Mouse (Mus musculus) gastrocnemius, postnatal 36 days (tissue): Measurements from ENCODE around the gene Pla2g3. TPM values are rescaled to one million over a fixed set of nuclear protein-coding genes. Genes with fewer than 3 reads are reported as not detected.

Experiments used
- DNase-seq, 2 experiments: peaks; one replicate each; pipeline ENCODE4 v3.0.0; 2022
- intact Hi-C: fragments of 180-260 bp; cut with DNase I; formaldehyde crosslinking; loops from one replicate; pipeline ENCODE4 v1.15.1; 2025
- long read RNA-seq, 2 experiments: library from polyadenylated mRNA; stranded (forward); transcript quantifications; one replicate each; pipeline ENCODE4 v2.0.0; 2021
- total RNA-seq, 2 experiments: library from RNA; stranded (reverse); gene quantifications; 2 replicates each; pipeline ENCODE4 v1.2.3; 2021

Gene Pla2g3
- total RNA-seq: under 1 TPM in 1 of 2 experiments, not detected in 1; 0.10 TPM
- long read RNA-seq, experiment 1: 0 reads
- long read RNA-seq, experiment 2, partial matches to known transcripts: 0 of 3 reads
- long read RNA-seq, experiment 2, other reads (novel, unspliced or antisense): 3 of 3 reads

GRCm38 (mm10) chr11:3487952-3488570 is at the start of gene Pla2g3:
Pla2g3 (plus strand) TSS chr11:3488284.
- intact Hi-C loops: no loop called here
- DNase-seq: no peak

- intact Hi-C loops: no loop called here
- no peak for DNase-seq
These were observed 46.2 kb upstream of the Pla2g3 start for GRCm38 (mm10) chr11:3441696-3442443.

GRCm38 (mm10) chr11:3442677-3443076 is 45.4 kb upstream of the Pla2g3 start:
- no peak for DNase-seq
- intact Hi-C loops: no loop called here

- intact Hi-C loops: no loop called here
- no peak for DNase-seq
These were observed 45.0 kb upstream of the Pla2g3 start for GRCm38 (mm10) chr11:3443091-3443490.

- DNase-seq: no peak
- intact Hi-C loops: no loop called here
These were observed 43.2 kb upstream of the Pla2g3 start for GRCm38 (mm10) chr11:3444875-3445274.

GRCm38 (mm10) chr11:3451701-3452163 is 36.4 kb upstream of the Pla2g3 start:
- peak in 1 of 2 experiments; percentile 45 for DNase-seq
- intact Hi-C loops: no loop called here

- intact Hi-C loops: no loop called here
- peak; percentile 77 to 91 for DNase-seq
These were observed 35.9 kb upstream of the Pla2g3 start, which contains the start of gene Rnf185 for GRCm38 (mm10) chr11:3452167-3452639. Rnf185 (minus strand) TSS chr11:3452363.

- intact Hi-C loops: no loop called here
- DNase-seq: no peak
These were observed 35.3 kb upstream of the Pla2g3 start for GRCm38 (mm10) chr11:3452769-3453168.

GRCm38 (mm10) chr11:3453467-3453866 is 34.6 kb upstream of the Pla2g3 start:
- DNase-seq: no peak
- intact Hi-C loops: no loop called here

- intact Hi-C loops: no loop called here
These were observed 33.6 kb upstream of the Pla2g3 start for GRCm38 (mm10) chr11:3454506-3454905.

GRCm38 (mm10) chr11:3456354-3456753 is 31.7 kb upstream of the Pla2g3 start:
- intact Hi-C loops: no loop called here
- peak in 1 of 2 experiments; percentile 51 for DNase-seq

More at GRCm38 (mm10) chr11:3454506-3454905, 33.6 kb upstream of the Pla2g3 start:
- DNase-seq: no peak

- DNase-seq: no peak
- intact Hi-C loops: no loop called here
These were observed 29.5 kb upstream of the Pla2g3 start for GRCm38 (mm10) chr11:3458428-3459104.

GRCm38 (mm10) chr11:3459105-3459468 is 29.0 kb upstream of the Pla2g3 start:
- intact Hi-C loops: no loop called here
- DNase-seq: no peak

GRCm38 (mm10) chr11:3462846-3463245 is 25.2 kb upstream of the Pla2g3 start:
- intact Hi-C loops: no loop called here

GRCm38 (mm10) chr11:3471448-3471850 is 16.6 kb upstream of the Pla2g3 start:
- intact Hi-C loops: loop anchor here (2.0 to 10.0 kb wide), 4 partner anchors 61 to 313 kb away; no protein-coding TSS in a partner anchor
- DNase-seq: no peak

More at GRCm38 (mm10) chr11:3462846-3463245, 25.2 kb upstream of the Pla2g3 start:
- no peak for DNase-seq

- DNase-seq: peak; percentile 72 to 82
- intact Hi-C loops: loop anchor here (10.0 kb wide), 3 partner anchors 132 to 312 kb away; no protein-coding TSS in a partner anchor
These were observed 15.6 kb upstream of the Pla2g3 start for GRCm38 (mm10) chr11:3472484-3472883.

- intact Hi-C loops: loop anchor here (1.0 to 10.0 kb wide), 4 partner anchors 40 to 310 kb away; partner anchors contain the start of gene Selenom
These were observed 13.5 kb upstream of the Pla2g3 start for GRCm38 (mm10) chr11:3474480-3475115.

GRCm38 (mm10) chr11:3475489-3475888 is 12.6 kb upstream of the Pla2g3 start:
- no peak for DNase-seq
- intact Hi-C loops: loop anchor here (10.0 kb wide), 3 partner anchors 129 to 309 kb away; no protein-coding TSS in a partner anchor

More at GRCm38 (mm10) chr11:3474480-3475115, 13.5 kb upstream of the Pla2g3 start:
- no peak for DNase-seq

- DNase-seq: no peak
- intact Hi-C loops: no loop called here
These were observed 4.0 kb upstream of the Pla2g3 start for GRCm38 (mm10) chr11:3483980-3484642.
